Mouse (Mus musculus) embryonic fibroblast, embryonic 13.5 days (primary cell): Measurements from ENCODE around the gene Havcr2.

ENCODE experiments used
- CTCF ChIP-seq: IDR thresholded peaks from 2 replicates; pipeline ENCODE4 v1.5.1; 2011; ENCODE audit warnings: mild to moderate bottlenecking, control low read depth, low read length, moderate library complexity, borderline replicate concordance; ENCODE audit not compliant: insufficient read depth
- POLR2A ChIP-seq: IDR thresholded peaks from 2 replicates; pipeline ENCODE4 v1.6.1; 2011; ENCODE audit warnings: low read depth, mild to moderate bottlenecking, control low read depth, low read length, moderate library complexity

- TF ChIP-seq CTCF (no peak), POLR2A (no peak)
Observed at GRCm38 (mm10) chr11:46418860-46419259, 35.9 kb upstream of the Havcr2 start.
